Comparison of ENCODE assay signal across 20 mouse cellular contexts in the genomic region with DNA sequence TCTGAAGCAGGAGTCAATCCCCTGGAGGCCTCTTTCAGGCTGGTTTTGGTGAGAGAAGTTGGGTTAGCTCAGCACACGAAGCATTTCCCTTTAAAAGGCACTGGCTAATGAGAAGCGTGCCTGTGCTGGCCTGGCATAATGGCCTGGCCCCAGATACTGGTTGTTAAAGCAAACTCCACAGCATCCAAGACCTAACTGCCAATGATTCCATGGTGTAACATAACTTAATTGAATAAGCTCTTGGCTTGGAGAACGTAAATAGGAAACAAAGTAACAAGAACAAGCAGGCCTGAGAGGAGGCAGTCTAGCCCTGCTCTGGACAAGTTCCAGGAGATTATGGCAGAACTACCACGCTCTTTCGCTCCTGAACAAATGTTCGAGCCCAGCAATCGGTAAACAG.
DNase-seq lines count a peak whose midpoint lies in the region; ATAC-seq and TF ChIP-seq lines count a peak whose summit lies in the region.
"Had no signal": no experiment of that assay in that cellular context is flagged by ENCODE, and none has a peak within 500 bp of the region (broad histone marks: within the 10 kb centered on the region; RNA-seq: fewer than 3 reads in every experiment).

No protein-coding gene starts in this region.

- ATAC-seq in forebrain, embryonic 16.5 days, result peak; percentile 61; the same call in 1 of the 2 replicates
- ATAC-seq in forebrain, embryonic 11.5 days (replicated peaks; ENCODE audit: low FRiP score), result no peak
- no peak for ATAC-seq in midbrain, postnatal 0 days (ENCODE audit: low FRiP score)
- no peak for ATAC-seq in midbrain, embryonic 14.5 days (ENCODE audit: low FRiP score, low TSS enrichment)
- ATAC-seq in kidney, embryonic 14.5 days (ENCODE audit: low FRiP score, low TSS enrichment), result no peak
- ATAC-seq: inflammation-experienced regulatory T-cells, adult 6 months; intestine, postnatal 0 days had no signal

- DNase-seq in forebrain, embryonic 11.5 days (ENCODE audit: low spot score), result no peak
- DNase-seq in midbrain, postnatal 0 days (ENCODE audit: low spot score), result peak; percentile 2
- no peak for DNase-seq in midbrain, embryonic 14.5 days
- no peak for DNase-seq in limb, embryonic 10.5 days (ENCODE audit: low spot score)
- DNase-seq: adrenal gland, adult 2 months; adrenal gland, postnatal 25 days; cerebellum, adult 2 months; cerebellum, postnatal 14 days; embryo, embryonic 11 days; gastrocnemius, postnatal 36 days; heart, adult 2 months; kidney, adult 8-10 months had no signal

- no peak overlapping the region for H3K4me3 ChIP-seq in forebrain, embryonic 16.5 days (replicated peaks; ENCODE audit: low read length)
- no peak overlapping the region for H3K4me3 ChIP-seq in forebrain, embryonic 11.5 days (ENCODE audit: low read depth, low read length)
- H3K4me3 ChIP-seq in midbrain, postnatal 0 days (ENCODE audit: low read depth, low read length), result no peak overlapping the region
- H3K4me3 ChIP-seq in midbrain, embryonic 14.5 days (replicated peaks; ENCODE audit: low read depth, low read length), result no peak overlapping the region
- no peak overlapping the region for H3K4me3 ChIP-seq in limb, embryonic 10.5 days
- no peak overlapping the region for H3K4me3 ChIP-seq in kidney, embryonic 14.5 days (ENCODE audit: low read length)
- H3K4me3 ChIP-seq: embryonic facial prominence, embryonic 12.5 days; heart, adult 2 months; heart, embryonic 12.5 days; hindbrain, embryonic 10.5 days; hindbrain, embryonic 15.5 days had no signal

- no peaks in the 10 kb centered on the region for H3K9me3 ChIP-seq in forebrain, embryonic 16.5 days (ENCODE audit: control insufficient read depth, low read length)
- H3K9me3 ChIP-seq in forebrain, embryonic 11.5 days (ENCODE audit: control insufficient read depth, low read length), result no peaks in the 10 kb centered on the region
- H3K9me3 ChIP-seq in midbrain, postnatal 0 days (ENCODE audit: low read length), result no peaks in the 10 kb centered on the region
- no peaks in the 10 kb centered on the region for H3K9me3 ChIP-seq in midbrain, embryonic 14.5 days (ENCODE audit: control insufficient read depth, low read length)
- H3K9me3 ChIP-seq in limb, embryonic 10.5 days (replicated peaks), result no peaks in the 10 kb centered on the region
- no peaks in the 10 kb centered on the region; the same call in 1 of the 2 replicates for H3K9me3 ChIP-seq in kidney, embryonic 14.5 days (ENCODE audit: control insufficient read depth, low read length)
- H3K9me3 ChIP-seq: embryonic facial prominence, embryonic 12.5 days; heart, embryonic 12.5 days; hindbrain, embryonic 10.5 days; hindbrain, embryonic 15.5 days had no signal

- no peak for TF ChIP-seq CTCF in midbrain, postnatal 0 days (IDR thresholded peaks at IDR 0.05)

- no peaks in the 10 kb centered on the region for H3K36me3 ChIP-seq in forebrain, embryonic 16.5 days (ENCODE audit: control insufficient read depth, insufficient read depth)
- H3K36me3 ChIP-seq in forebrain, embryonic 11.5 days (ENCODE audit: control insufficient read depth, insufficient read depth, low read length), result no peaks in the 10 kb centered on the region
- H3K36me3 ChIP-seq in midbrain, postnatal 0 days (ENCODE audit: insufficient read depth, low read length), result no peaks in the 10 kb centered on the region
- no peaks in the 10 kb centered on the region for H3K36me3 ChIP-seq in midbrain, embryonic 14.5 days (ENCODE audit: control insufficient read depth, insufficient read depth, low read length)
- H3K36me3 ChIP-seq in limb, embryonic 10.5 days, result no peaks in the 10 kb centered on the region
- no peaks in the 10 kb centered on the region for H3K36me3 ChIP-seq in kidney, embryonic 14.5 days (ENCODE audit: control insufficient read depth, insufficient read depth, low read length)
- H3K36me3 ChIP-seq: embryonic facial prominence, embryonic 12.5 days; heart, embryonic 12.5 days; hindbrain, embryonic 10.5 days; hindbrain, embryonic 15.5 days had no signal

- H3K27me3 ChIP-seq in forebrain, embryonic 16.5 days (replicated peaks; ENCODE audit: control insufficient read depth, insufficient read depth, low read length), result no peaks in the 10 kb centered on the region
- H3K27me3 ChIP-seq in forebrain, embryonic 11.5 days (ENCODE audit: control insufficient read depth, insufficient read depth, low read length), result no peaks in the 10 kb centered on the region
- H3K27me3 ChIP-seq in midbrain, postnatal 0 days (ENCODE audit: insufficient read depth, low read length), result no peaks in the 10 kb centered on the region
- no peaks in the 10 kb centered on the region for H3K27me3 ChIP-seq in midbrain, embryonic 14.5 days (ENCODE audit: control insufficient read depth, insufficient read depth, low read length)
- no peaks in the 10 kb centered on the region for H3K27me3 ChIP-seq in limb, embryonic 10.5 days (ENCODE audit: low read depth, poor library complexity, severe bottlenecking)
- no peaks in the 10 kb centered on the region for H3K27me3 ChIP-seq in kidney, embryonic 14.5 days (ENCODE audit: control insufficient read depth, insufficient read depth, low read length)
- H3K27me3 ChIP-seq: embryonic facial prominence, embryonic 12.5 days; heart, embryonic 12.5 days; hindbrain, embryonic 15.5 days had no signal

- H3K27ac ChIP-seq in forebrain, embryonic 16.5 days (ENCODE audit: low read length), result no peak overlapping the region
- no peak overlapping the region for H3K27ac ChIP-seq in forebrain, embryonic 11.5 days (ENCODE audit: low read depth, low read length)
- no peak overlapping the region for H3K27ac ChIP-seq in midbrain, postnatal 0 days (ENCODE audit: low read depth, low read length)
- no peak overlapping the region for H3K27ac ChIP-seq in midbrain, embryonic 14.5 days (replicated peaks; ENCODE audit: low read depth, low read length)
- H3K27ac ChIP-seq in limb, embryonic 10.5 days, result peak overlapping the region; percentile 25; the same call in 1 of the 2 replicates
- H3K27ac ChIP-seq in kidney, embryonic 14.5 days (ENCODE audit: low read depth, low read length), result no peak overlapping the region
- H3K27ac ChIP-seq: embryonic facial prominence, embryonic 12.5 days; heart, adult 2 months; hindbrain, embryonic 15.5 days had no signal

- no peak overlapping the region for H3K4me2 ChIP-seq in forebrain, embryonic 16.5 days (ENCODE audit: low read length)
- no peak overlapping the region for H3K4me2 ChIP-seq in forebrain, embryonic 11.5 days (ENCODE audit: low read depth, low read length, severe bottlenecking)
- H3K4me2 ChIP-seq in midbrain, postnatal 0 days (ENCODE audit: low read depth, low read length, poor library complexity, severe bottlenecking), result no peak overlapping the region
- H3K4me2 ChIP-seq in midbrain, embryonic 14.5 days (ENCODE audit: low read length), result no peak overlapping the region
- H3K4me2 ChIP-seq in kidney, embryonic 14.5 days (replicated peaks; ENCODE audit: low read depth, low read length), result no peak overlapping the region
- H3K4me2 ChIP-seq: embryonic facial prominence, embryonic 12.5 days; heart, embryonic 12.5 days; hindbrain, embryonic 15.5 days had no signal

- WGBS in forebrain, embryonic 16.5 days, result 36% methylated on average over 7 of the region's 7 CpGs
- 73% methylated on average over 7 of the region's 7 CpGs for WGBS in forebrain, embryonic 11.5 days
- WGBS in midbrain, postnatal 0 days, result 62% methylated on average over 7 of the region's 7 CpGs
- 68% methylated on average over 7 of the region's 7 CpGs for WGBS in midbrain, embryonic 14.5 days
- 75% methylated on average over 7 of the region's 7 CpGs for WGBS in limb, embryonic 10.5 days
- 80% methylated on average over 7 of the region's 7 CpGs for WGBS in kidney, embryonic 14.5 days

- no peak overlapping the region for H3K9ac ChIP-seq in forebrain, embryonic 16.5 days (replicated peaks; ENCODE audit: low read depth, low read length)
- no peak overlapping the region for H3K9ac ChIP-seq in forebrain, embryonic 11.5 days (ENCODE audit: low read length)
- no peak overlapping the region for H3K9ac ChIP-seq in midbrain, postnatal 0 days (replicated peaks; ENCODE audit: low read length, poor library complexity, severe bottlenecking)
- no peak overlapping the region for H3K9ac ChIP-seq in midbrain, embryonic 14.5 days (replicated peaks; ENCODE audit: low read length)
- no peak overlapping the region for H3K9ac ChIP-seq in kidney, embryonic 14.5 days (ENCODE audit: low read depth, low read length)
- H3K9ac ChIP-seq: embryonic facial prominence, embryonic 12.5 days; heart, embryonic 12.5 days; hindbrain, embryonic 15.5 days had no signal

- H3K4me1 ChIP-seq in forebrain, embryonic 16.5 days (replicated peaks; ENCODE audit: control insufficient read depth, insufficient read depth, low read length), result no peaks in the 10 kb centered on the region
- H3K4me1 ChIP-seq in forebrain, embryonic 11.5 days (replicated peaks; ENCODE audit: control insufficient read depth, insufficient read depth, low read length), result no peaks in the 10 kb centered on the region
- H3K4me1 ChIP-seq in midbrain, postnatal 0 days (ENCODE audit: insufficient read depth, low read length), result no peaks in the 10 kb centered on the region
- H3K4me1 ChIP-seq in midbrain, embryonic 14.5 days (ENCODE audit: control insufficient read depth, insufficient read depth, low read length), result no peaks in the 10 kb centered on the region
- peaks cover 16% of the 10 kb centered on the region for H3K4me1 ChIP-seq in limb, embryonic 10.5 days
- no peaks in the 10 kb centered on the region for H3K4me1 ChIP-seq in kidney, embryonic 14.5 days (ENCODE audit: control insufficient read depth, insufficient read depth, low read length)
- H3K4me1 ChIP-seq: embryonic facial prominence, embryonic 12.5 days; heart, embryonic 12.5 days; hindbrain, embryonic 10.5 days; hindbrain, embryonic 15.5 days had no signal
